Mouse (Mus musculus) intestine, embryonic 14.5 days (tissue): ENCODE data around the gene Rapgef6. TPM values are rescaled to one million over a fixed set of nuclear protein-coding genes. Genes with fewer than 3 reads are reported as not detected.
"Not testable (repeated sequence)": the region's sequence is repeated elsewhere in the genome, so short reads cannot be mapped to it uniquely, and the experiment has no call there.

Source experiments
- ATAC-seq: fragments of 200-750 bp; cut with Nextera tagmentation; replicated peaks from 2 replicates; pipeline ENCODE4 v1.8.0; 2017; ENCODE audit warnings: low read depth, moderate number of reproducible peaks, moderate TSS enrichment, moderate library complexity; ENCODE audit not compliant: low FRiP score, low TSS enrichment
- DNase-seq: peaks from one replicate; pipeline ENCODE4 v3.0.0-alpha.2; 2018; ENCODE audit warnings: low spot score
- H3K27ac ChIP-seq: fragments of 300-500 bp; sonication (generic); 2 replicates; pipeline ENCODE4 v1.5.1; 2014; ENCODE audit warnings: low read depth, mild to moderate bottlenecking, control low read depth
- H3K27me3 ChIP-seq: fragments of 300-500 bp; sonication (generic); replicated peaks from 2 replicates; pipeline ENCODE4 v1.6.1; 2014; ENCODE audit warnings: low read length, control low read depth; ENCODE audit not compliant: control insufficient read depth, insufficient read depth
- H3K36me3 ChIP-seq: fragments of 300-500 bp; sonication (generic); 2 replicates; pipeline ENCODE4 v1.6.1; 2014; ENCODE audit warnings: low read length, control low read depth; ENCODE audit not compliant: control insufficient read depth, insufficient read depth
- H3K4me1 ChIP-seq: fragments of 300-500 bp; sonication (generic); replicated peaks from 2 replicates; pipeline ENCODE4 v1.6.1; 2014; ENCODE audit warnings: low read length, control low read depth, mixed read lengths; ENCODE audit not compliant: control insufficient read depth, insufficient read depth
- H3K4me2 ChIP-seq: fragments of 300-500 bp; sonication (generic); 2 replicates; pipeline ENCODE4 v1.6.1; 2014; ENCODE audit warnings: low read length
- H3K4me3 ChIP-seq: fragments of 300-500 bp; sonication (generic); 2 replicates; pipeline ENCODE4 v1.5.1; 2014; ENCODE audit warnings: low read depth, low read length, control low read depth, mixed read lengths
- H3K9ac ChIP-seq: fragments of 300-500 bp; sonication (generic); 2 replicates; pipeline ENCODE4 v1.6.1; 2014; ENCODE audit warnings: mild to moderate bottlenecking, low read length
- H3K9me3 ChIP-seq: fragments of 300-500 bp; sonication (generic); 2 replicates; pipeline ENCODE4 v1.6.1; 2016; ENCODE audit warnings: low read length, control low read depth; ENCODE audit not compliant: control insufficient read depth
- WGBS: fragments of 180-500 bp; shearing (Covaris S2); extraction: QIAGEN DNeasy Blood & Tissue Kit; methylation state at CpG from one replicate; pipeline ENCODE4 v1.1.7; 2014; 5-methylcytosine and 5-hydroxymethylcytosine counted together
- polyA plus RNA-seq: library from polyadenylated mRNA; unstranded; fragments of >200 nt; fragmentation: Nextera tagmentation; extraction: Ambion mirVana; gene quantifications from 2 replicates; pipeline ENCODE4 v1.2.1, GENCODE M21; 2014

Rapgef6 gene
- polyA plus RNA-seq, 1 experiment from 2014 or later, result 31.4 TPM

GRCm38 (mm10) chr11:54595905-54596555, 73.4 kb downstream of the Rapgef6 start:
- H3K9me3 ChIP-seq, result no peaks in the 10 kb centered on the region
- DNase-seq (no peak), ATAC-seq (no peak)
- H3K27me3 ChIP-seq, result no peaks in the 10 kb centered on the region
- no peaks in the 10 kb centered on the region for H3K36me3 ChIP-seq
- WGBS, result 61% methylated on average over 8 of the region's 8 CpGs
- no peak overlapping the region for H3K4me2 ChIP-seq
- H3K4me3 ChIP-seq, result no peak overlapping the region
- H3K4me1 ChIP-seq, result peaks cover 6% of the 10 kb centered on the region; the same call in 1 of the 2 replicates
- H3K9ac ChIP-seq, result no peak overlapping the region
- H3K27ac ChIP-seq, result no peak overlapping the region

- Histone ChIP-seq H3K9me3 (no peaks in the 10 kb centered on the region), H3K36me3 (no peaks in the 10 kb centered on the region), H3K4me3 (no peak overlapping the region), H3K9ac (no peak overlapping the region), H3K4me1 (peaks cover 3% of the 10 kb centered on the region; the same call in 1 of the 2 replicates), H3K27me3 (no peaks in the 10 kb centered on the region), H3K27ac (no peak overlapping the region), H3K4me2 (no peak overlapping the region)
- 46% methylated on average over 1 of the region's 1 CpGs for WGBS
- DNase-seq, result no peak
- ATAC-seq, result no peak
These were observed 75.3 kb downstream of the Rapgef6 start for GRCm38 (mm10) chr11:54597902-54598447.

- no peak for DNase-seq
- Histone ChIP-seq H3K4me1 (peaks cover 3% of the 10 kb centered on the region; the same call in 1 of the 2 replicates), H3K9ac (no peak overlapping the region), H3K4me2 (no peak overlapping the region), H3K27ac (no peak overlapping the region), H3K27me3 (no peaks in the 10 kb centered on the region), H3K36me3 (no peaks in the 10 kb centered on the region), H3K4me3 (no peak overlapping the region), H3K9me3 (no peaks in the 10 kb centered on the region)
- 71% methylated on average over 2 of the region's 2 CpGs for WGBS
- no peak for ATAC-seq
These were observed 78.5 kb downstream of the Rapgef6 start for GRCm38 (mm10) chr11:54601121-54601520.

- 96% methylated on average over 1 of the region's 1 CpGs for WGBS
- H3K27ac ChIP-seq, H3K9me3 ChIP-seq, H3K4me2 ChIP-seq, H3K4me1 ChIP-seq, ATAC-seq, DNase-seq, H3K4me3 ChIP-seq, H3K36me3 ChIP-seq, H3K27me3 ChIP-seq, H3K9ac ChIP-seq: not testable (repeated sequence)
These were observed 80.1 kb downstream of the Rapgef6 start for GRCm38 (mm10) chr11:54602764-54603163.

GRCm38 (mm10) chr11:54604415-54604814, 81.8 kb downstream of the Rapgef6 start:
- Histone ChIP-seq H3K4me3 (no peak overlapping the region), H3K27ac (no peak overlapping the region), H3K4me2 (no peak overlapping the region), H3K9ac (no peak overlapping the region), H3K4me1 (no peaks in the 10 kb centered on the region), H3K9me3 (no peaks in the 10 kb centered on the region), H3K27me3 (no peaks in the 10 kb centered on the region), H3K36me3 (no peaks in the 10 kb centered on the region)
- WGBS, result 77% methylated on average over 3 of the region's 3 CpGs
- DNase-seq (no peak), ATAC-seq (no peak)

GRCm38 (mm10) chr11:54613628-54614027, 91.0 kb downstream of the Rapgef6 start:
- H3K27me3 ChIP-seq, result no peaks in the 10 kb centered on the region
- H3K9me3 ChIP-seq, result no peaks in the 10 kb centered on the region
- ATAC-seq (no peak), DNase-seq (no peak)
- H3K4me2 ChIP-seq, result no peak overlapping the region
- H3K36me3 ChIP-seq, result 0 out of 2 replicates have a peak, but pooled peaks cover 5% of the 10 kb centered on the region
- H3K27ac ChIP-seq, result no peak overlapping the region
- no peak overlapping the region for H3K4me3 ChIP-seq
- H3K4me1 ChIP-seq, result no peaks in the 10 kb centered on the region
- H3K9ac ChIP-seq, result no peak overlapping the region

- WGBS, result 97% methylated on average over 1 of the region's 1 CpGs
- H3K27ac ChIP-seq, result no peak overlapping the region
- no peak overlapping the region for H3K4me2 ChIP-seq
- no peak overlapping the region for H3K9ac ChIP-seq
- no peaks in the 10 kb centered on the region for H3K9me3 ChIP-seq
- ATAC-seq, result no peak
- DNase-seq, result no peak
- 0 out of 2 replicates have a peak, but pooled peaks cover 5% of the 10 kb centered on the region for H3K36me3 ChIP-seq
- H3K27me3 ChIP-seq, result no peaks in the 10 kb centered on the region
- no peaks in the 10 kb centered on the region for H3K4me1 ChIP-seq
- no peak overlapping the region for H3K4me3 ChIP-seq
These were observed 91.9 kb downstream of the Rapgef6 start for GRCm38 (mm10) chr11:54614560-54614959.

- no peaks in the 10 kb centered on the region for H3K27me3 ChIP-seq
- 73% methylated on average over 2 of the region's 2 CpGs for WGBS
- no peak overlapping the region for H3K4me2 ChIP-seq
- no peak overlapping the region for H3K4me3 ChIP-seq
- peaks cover 3% of the 10 kb centered on the region; the same call in 1 of the 2 replicates for H3K36me3 ChIP-seq
- no peak for DNase-seq
- no peak overlapping the region for H3K9ac ChIP-seq
- no peak overlapping the region for H3K27ac ChIP-seq
- H3K9me3 ChIP-seq, result no peaks in the 10 kb centered on the region
- ATAC-seq, result no peak
- H3K4me1 ChIP-seq, result no peaks in the 10 kb centered on the region
These were observed 96.2 kb downstream of the Rapgef6 start for GRCm38 (mm10) chr11:54618841-54619240.

GRCm38 (mm10) chr11:54621725-54622124, 99.1 kb downstream of the Rapgef6 start:
- H3K4me1 ChIP-seq, result no peaks in the 10 kb centered on the region
- DNase-seq, result no peak
- no peaks in the 10 kb centered on the region for H3K27me3 ChIP-seq
- no peak overlapping the region for H3K9ac ChIP-seq
- no peak for ATAC-seq
- no peak overlapping the region for H3K4me3 ChIP-seq
- no peak overlapping the region for H3K4me2 ChIP-seq
- H3K9me3 ChIP-seq, result no peaks in the 10 kb centered on the region
- 99% methylated on average over 2 of the region's 2 CpGs for WGBS
- peaks cover 3% of the 10 kb centered on the region; the same call in 1 of the 2 replicates for H3K36me3 ChIP-seq
- H3K27ac ChIP-seq, result no peak overlapping the region
